Mouse (Mus musculus) thymus, postnatal 36 days (tissue): ENCODE measurements around the gene Slc16a4.
A peak's percentile ranks its signal among the peaks of the same experiment; 100 is the strongest.

Source experiments
- DNase-seq, 2 experiments: peaks; one replicate each; pipeline ENCODE4 v3.0.0; 2022; ENCODE audit warnings: mixed read lengths in 2 of 2

Slc16a4 gene

DNA sequence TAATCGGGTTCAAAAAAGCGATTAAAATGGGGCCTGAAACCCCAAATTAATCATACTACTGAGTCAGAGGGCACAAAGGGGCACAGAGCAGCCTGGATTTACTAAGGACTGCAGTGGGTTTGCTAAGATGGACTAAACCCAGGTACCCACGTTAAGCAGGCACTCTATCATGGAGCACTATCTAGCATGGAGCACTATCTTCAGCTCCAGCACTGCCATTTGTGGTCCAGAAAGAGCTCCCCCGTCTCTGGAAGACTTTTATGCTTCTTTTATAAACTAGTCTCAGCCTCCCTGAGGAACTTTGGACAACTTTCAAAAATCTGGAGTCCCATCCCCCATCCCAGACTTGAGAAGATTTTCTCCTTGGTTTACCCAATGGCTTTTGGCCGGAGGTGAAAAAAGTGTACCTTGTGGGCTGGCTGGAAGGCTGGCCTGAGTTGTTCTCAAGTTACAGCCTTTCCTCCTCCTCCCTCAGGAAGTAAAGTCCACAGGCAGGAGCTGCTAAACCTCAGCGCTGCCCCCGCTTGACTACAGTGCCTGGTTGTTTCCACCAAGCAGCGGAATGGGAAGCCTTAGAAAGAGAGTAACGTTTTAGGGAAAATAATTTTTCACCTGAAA is at the start of gene Slc16a4:
Gene Slc16a4 (plus strand): TSS at position 467 of the 618 bp plus-strand sequence.
- no peak for DNase-seq

DNA sequence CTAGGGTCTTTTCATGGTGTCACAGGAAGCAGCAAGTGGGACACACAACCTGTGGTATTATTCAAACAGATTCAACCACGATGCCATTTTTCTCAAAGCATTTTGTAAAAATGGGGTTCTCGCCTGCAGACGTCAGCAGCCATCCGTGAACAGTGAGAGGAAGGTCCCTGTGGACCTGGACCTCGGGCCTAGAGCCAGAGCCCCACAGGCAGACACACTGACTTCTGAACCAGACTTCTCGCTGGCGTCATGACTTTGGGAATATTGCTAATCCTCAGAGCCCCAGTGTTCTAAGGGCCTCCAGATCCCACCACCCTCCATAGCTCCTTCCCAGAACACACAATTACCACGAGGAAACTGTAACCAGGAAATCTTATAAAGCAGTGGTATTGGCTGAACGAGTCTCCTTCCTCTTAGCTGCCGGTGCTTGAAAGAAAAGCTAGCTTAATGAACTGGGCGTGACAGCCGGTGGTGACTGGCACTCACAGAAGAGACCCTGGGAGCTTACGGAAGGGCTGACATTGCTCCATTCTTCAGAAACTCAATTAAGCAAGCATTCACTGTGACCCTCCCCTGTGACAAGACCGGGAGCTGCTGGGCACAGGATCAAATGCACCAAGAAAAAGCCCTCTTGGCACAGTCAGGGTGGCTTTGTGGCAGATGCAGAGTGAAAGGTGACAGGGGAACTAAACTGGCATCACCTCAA is 49.5 kb upstream of the Slc16a4 start:
- no peak for DNase-seq

DNA sequence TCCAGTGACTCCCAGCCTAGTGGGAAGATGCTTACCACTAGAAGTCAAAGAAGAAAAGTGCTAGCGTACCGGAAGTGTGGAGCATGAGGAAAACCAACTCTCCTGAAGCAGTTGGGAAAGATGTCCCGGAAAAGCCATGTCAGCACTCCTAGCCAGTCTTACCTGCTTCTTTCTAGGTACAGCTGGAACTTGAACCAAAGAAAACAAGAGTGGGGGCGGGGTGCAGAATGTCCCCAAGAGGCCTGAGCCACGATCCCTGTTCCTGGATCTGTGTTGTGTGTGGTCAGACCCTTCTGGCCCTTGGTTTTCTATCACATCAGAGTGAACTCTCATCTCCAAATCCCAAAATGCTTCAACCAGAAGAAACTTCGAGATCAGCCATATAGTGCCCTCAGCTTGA is 44.2 kb upstream of the Slc16a4 start:
- no peak for DNase-seq

DNA sequence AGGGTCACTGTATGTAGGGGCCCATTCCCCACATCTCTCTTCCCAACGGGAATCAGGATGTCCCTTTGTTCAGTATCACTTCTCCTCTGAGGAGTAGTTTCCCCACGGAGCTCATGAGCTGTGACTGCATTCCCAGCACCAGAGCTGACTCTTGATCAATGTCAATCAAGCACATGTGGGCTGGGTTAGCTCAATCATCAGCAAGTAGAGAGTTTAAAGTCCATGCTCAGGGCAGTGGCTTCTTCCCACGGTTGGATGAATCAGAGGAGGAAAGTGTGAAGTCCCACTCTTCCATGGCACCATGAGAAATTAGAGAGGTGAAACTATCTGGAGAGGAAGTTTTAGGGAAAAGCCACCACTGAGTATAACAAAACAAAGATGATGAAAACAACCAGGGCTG is 42.0 kb upstream of the Slc16a4 start:
- no peak for DNase-seq

DNA sequence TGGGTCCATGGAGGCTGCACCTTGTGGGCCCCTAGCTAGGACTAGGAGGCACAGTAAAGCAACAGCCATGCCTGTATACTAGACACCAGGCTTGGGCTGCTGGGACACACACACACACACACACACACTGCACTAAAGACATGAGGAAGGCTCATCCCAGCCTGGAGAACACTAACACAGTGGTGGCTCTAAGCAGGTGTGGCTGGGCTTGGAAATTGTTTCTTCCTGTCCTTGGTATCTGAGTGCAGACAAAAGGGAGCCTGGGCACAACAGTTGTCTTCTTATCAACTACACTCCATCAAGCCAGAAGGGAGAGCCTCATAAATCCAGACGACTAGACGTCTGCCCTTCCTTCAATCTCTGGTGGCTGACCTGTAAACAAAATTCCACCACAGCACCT is 40.7 kb upstream of the Slc16a4 start:
- no peak for DNase-seq

DNA sequence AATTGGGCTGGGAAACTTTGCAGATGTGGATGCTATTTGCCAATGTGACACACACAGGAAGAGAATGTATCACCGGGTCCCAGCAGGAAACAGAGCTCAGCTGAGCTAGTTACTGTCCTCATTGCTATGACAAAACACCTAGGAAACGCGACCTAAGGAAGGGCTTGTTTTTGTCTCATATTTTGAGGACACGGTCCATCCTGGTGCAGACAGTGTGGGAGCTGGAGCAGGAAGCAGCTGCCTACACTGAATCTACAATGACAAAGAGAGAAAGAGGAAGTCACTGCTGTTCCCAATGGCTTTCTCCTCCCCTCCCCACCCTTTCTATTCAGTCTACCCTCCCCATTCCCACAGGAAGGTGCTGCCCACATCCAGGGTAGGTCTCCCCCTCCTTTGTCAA is 39.0 kb upstream of the Slc16a4 start:
- no peak for DNase-seq

DNA sequence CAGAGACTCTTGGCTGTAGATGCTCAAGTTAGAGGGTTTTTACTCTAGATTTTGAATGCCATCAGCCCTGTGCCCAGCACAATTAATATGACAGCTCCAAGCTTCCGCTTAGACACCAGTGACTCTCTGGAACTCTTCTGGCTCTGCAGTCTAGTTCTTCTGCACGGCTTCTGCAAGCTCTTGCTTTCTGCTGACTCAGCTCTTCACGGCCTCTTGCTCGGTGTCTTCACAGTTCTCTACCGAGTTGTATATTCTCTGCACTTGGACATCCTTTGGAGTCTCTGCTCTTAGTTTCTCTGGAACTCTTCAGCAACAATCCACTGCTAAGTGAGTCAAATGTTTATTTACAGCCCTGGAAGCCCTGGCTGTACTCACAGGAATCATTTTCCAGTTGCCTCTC is 37.1 kb upstream of the Slc16a4 start:
- DNase-seq: no peak

DNA sequence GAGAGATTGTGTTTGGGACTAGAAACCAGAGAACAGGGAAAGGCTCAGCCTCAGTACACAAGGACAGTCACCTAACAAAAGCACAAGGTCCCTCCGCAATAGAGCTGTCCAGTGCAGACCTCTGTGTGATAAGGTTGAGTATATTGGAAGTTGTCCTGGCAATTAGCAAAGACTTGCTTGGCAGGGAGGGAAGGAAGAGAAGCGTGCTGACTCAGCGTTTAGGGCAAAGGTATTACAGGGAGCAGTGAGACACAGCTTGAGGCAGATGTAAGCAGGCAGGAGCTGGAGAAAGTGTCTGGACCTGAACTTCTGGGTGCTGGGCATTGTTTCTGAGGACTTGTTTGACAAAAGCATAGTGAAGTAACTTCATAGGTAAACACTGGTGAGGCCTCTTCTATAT is 35.0 kb upstream of the Slc16a4 start:
- DNase-seq: no peak

DNA sequence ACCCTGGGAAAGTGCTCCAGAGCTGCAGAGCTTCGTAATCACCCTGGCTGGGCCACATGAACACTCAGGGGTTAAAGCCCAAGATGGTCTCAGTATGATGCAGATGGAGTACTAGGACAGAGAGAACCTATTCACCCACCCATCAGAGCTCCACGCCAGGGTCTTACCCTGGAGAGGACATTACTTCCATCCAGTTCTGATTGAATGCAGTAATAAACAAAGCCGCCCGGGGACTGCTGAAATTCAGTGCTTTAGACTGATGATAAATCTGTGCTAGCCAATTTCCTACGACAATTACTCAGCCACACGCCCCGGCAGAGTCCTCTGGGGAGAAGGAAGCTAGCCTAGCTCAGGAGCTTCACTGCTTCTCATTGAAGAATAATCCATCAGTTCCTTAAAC is 34.3 kb upstream of the Slc16a4 start:
- no peak for DNase-seq

DNA sequence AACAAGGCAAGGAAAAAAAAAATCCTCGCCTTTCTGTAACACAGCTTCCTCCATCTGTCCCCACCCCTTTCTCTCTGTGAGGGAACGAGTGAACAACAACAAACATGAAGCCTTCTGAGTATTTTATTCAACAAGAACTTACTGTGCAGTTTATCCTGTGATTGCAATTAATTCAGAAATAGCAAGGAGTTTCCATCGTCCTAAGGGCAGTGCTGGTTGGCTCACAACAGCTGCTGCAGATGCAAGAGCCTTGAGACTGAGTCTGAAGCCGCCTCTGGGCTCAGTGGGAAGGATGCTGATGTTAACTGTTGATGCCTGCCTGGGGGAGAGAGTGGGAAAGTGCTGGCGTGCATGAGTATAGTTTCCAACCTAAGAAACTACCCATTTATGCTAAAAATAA is 33.1 kb upstream of the Slc16a4 start:
- no peak for DNase-seq

DNA sequence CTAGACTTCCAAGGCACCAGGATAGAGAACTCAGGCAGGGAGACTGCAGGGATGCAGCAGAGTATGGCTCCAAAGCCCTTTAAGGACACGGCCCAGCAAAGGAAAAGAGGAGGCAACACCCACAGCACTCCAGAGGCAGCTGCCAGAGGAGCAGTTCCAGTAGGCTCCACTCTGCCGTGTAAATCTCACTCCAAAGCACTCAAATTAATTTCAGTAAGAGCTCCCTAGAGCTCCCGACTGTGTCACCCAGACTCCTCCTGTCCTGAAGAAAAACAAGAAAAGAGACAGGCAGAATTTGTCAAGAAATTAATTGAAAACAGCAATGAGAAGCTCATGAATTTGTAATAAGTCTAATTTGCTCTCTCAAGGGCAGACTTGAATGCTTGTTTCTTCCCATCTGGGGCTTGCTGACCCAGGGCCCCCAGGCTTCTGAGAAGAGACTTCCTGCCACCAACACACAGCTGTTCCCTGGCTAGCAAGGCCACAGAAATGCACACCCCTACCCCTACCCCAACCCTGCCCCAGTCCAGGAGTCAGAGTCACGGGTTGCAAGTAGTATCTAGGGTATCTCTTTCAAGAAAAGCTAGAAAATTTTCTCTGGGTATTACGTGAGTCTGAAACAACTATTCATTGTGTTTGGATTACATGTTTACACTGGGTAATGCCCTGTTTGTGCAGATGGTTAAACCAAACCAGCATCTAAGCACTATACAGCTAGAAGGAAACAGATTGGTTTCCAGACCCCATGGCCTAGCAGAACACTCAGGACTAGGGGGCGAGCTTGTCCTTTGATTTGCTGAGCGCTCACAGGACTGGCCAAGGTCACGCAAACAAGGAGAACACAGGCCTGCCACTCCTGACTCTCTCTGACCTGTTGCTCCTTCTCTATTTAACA is 29.8 kb upstream of the Slc16a4 start:
- DNase-seq: peak; percentile 12 to 30

DNA sequence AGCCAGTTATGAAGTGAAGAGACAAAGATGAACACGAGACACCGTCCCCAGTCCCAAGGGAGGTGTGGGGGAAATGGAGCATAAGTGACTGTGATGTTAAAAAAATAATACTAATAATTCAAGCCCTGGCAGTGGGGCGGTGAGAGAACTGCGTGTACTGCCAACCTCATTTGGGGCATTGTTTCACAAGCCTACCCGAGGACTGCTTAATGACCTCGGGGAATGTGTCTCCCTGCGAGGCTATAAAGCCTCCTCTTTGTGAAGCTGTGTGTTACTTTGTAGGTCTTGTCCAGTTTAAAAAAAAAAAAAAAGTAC is 29.2 kb upstream of the Slc16a4 start:
- DNase-seq: no peak

DNA sequence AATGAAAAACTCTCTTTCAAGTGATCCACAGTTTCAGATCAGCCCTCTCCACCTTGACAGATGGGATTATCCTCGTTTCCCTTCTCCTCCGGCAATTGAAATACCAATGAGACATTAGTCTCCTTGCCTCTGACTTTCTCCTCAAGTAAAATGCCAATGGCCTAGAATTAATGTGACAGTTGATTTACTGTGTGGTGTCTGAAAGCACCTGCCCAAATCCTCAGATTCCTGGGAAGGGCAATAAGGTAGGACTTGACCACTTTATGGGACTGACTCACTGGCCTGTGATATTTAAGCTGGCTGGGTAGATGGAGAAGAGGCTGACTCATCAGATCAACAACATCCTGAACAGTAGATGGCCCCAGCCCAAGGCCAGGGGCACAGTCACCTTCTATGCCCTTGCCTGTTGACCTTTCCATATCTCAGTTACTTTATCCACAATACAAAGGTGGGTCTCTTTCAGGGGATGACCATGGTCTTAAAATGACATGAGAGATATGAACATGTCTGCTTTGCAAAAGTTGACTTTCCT is 24.1 kb upstream of the Slc16a4 start:
- DNase-seq: no peak

DNA sequence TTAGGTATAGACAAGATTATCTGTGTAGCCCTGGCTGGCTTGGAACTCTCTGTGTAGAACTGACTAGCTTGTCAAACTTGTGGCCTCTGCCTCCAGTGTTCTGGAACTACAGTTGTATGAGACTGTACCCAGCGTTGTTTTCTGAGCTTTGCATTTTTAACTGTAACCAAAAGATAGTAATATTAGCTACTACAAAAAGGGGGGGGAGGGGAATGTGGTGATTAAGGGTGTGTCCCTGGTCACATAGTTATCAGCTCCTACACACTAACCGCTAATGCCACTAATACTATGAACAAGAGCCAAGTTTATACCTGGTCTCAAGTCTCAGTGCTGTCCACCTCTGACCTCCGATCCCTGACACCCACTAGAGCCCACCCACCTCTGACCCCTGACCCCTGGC is 18.6 kb upstream of the Slc16a4 start:
- DNase-seq: no peak

DNA sequence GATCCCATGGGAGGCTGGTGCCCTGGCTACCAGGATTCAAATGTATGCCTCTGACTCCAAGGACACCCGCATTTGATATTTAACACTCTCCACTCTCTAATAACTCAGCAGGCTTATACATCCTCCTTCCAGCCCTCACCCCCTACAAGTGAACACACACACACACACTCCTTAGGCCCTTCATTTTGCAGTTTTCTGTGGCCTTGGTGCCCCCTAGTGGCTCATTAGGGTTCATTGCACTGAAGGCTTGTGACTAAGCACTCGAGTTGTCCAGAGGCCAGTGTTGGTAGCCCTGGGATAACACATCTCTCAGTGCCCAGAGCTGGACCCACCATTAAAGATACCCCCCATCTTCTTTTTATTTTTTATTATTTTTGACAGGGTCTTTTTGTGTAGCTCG is 17.2 kb upstream of the Slc16a4 start:
- DNase-seq: peak; percentile 38 to 48

DNA sequence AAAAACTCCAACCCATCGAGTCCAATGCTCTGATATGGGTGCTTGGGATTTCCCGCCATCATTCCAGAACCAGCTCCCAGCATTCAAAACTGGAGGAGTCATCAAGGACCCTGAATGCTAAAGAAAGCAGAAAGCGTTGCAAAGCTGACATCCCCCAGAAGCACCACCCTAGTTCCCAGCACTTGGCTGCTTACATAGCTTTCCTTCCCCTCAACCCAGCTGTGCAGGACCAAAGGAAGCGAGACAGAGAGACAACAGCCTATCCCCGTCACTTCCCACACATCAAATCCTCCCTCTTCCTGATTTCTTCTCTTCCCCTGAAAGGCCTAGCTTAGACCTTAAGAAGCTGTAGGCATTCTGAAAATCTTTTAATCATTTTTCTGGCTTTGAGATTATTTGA is 15.7 kb upstream of the Slc16a4 start:
- no peak for DNase-seq

DNA sequence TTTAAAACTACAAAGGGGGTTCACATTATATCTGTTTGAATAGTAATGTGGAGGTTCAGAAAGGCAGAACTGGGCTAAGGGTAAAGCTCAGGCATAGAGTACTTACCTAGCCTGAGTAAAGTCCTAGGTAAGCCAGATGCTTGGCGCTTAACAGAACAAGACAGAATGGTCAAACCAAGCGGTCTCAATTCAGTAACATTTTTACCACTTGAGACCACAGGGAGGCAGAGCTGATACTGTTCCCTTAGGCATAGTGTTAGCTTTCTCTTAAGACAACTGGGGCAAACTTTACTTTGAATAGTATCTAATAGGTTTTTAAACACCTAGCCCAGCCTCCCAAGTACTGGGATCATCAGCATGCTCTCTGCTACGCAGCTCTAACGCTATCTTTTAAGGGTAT is 15.0 kb upstream of the Slc16a4 start:
- DNase-seq: no peak

DNA sequence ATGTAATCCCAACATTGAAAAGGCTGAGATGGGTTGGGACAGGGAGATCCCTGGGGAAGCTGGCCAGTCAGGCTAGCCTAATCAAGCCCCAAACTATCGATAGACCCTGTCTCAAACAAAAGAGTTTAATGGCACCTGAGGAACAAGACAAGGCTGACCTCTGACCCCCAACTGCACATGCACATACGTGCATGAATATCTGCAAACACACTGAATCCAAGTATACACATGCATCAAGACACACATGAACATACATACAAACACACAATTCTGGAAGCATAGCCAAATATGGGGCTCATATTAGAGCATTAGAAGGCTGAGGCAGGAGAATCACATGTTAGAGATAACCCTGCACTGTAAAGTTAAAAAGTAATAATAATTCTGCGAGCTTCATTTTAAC is 14.4 kb upstream of the Slc16a4 start:
- DNase-seq: no peak

DNA sequence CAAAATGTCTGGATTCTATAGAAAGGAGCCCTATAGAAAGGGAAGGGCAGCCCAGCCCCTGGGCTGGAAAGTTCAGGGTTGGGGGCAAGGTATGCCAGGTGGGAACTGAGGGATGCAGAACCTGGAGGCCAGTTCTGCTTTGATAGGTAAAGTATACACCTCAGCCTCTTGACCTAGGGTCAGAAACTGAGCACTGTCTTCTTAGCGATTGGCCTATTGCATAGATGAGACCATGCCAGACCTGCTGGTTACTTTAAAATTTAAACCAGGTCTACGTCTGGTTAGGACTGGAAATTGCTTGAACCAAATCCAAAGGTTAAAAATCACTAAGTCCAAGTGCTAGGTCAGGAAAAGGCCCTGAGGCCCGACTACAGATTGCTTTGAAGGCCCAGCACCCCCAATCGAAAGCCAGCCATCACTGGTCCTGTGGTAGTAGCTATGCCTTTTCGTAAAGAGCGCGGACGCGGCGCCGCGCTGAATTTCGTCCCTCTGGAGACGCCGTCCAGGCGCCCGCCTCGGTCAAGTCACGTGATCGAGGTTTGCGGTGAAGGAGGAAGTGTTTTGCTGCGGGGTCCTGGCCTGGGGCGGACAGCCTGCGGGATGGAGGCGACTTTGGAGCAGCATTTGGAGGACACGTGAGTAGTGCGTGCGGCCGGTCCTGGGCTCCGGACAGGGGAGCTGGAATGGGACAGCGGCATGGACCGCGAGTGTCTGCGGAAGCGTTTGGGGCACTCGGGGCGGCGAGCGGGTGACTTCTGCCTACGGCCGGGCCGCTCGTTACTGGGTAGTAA is 12.4 kb upstream of the Slc16a4 start, which contains the start of gene Lamtor5:
Gene Lamtor5 (plus strand): TSS at position 380 of the 791 bp plus-strand sequence.
- peak; percentile 88 to 89 for DNase-seq

DNA sequence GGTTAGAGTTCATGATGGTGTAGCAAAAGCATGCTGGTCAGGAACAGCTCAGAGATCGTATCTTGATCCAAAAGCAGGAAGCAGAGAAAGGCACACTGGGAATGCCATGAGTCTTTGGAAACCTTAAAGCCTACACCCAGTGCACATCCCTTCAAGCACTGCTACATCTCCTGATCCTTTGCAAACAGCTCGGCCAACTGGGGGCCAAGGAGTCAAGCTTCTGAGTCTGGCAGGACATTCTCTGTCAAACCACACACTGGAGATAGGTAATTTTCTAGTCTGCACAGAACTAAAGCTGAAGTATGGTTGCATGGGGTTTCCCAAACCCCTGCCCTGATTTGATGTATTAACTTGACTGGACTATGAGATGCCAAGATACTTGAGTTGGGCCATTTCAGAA is 4.9 kb upstream of the Slc16a4 start:
- DNase-seq: no peak

DNA sequence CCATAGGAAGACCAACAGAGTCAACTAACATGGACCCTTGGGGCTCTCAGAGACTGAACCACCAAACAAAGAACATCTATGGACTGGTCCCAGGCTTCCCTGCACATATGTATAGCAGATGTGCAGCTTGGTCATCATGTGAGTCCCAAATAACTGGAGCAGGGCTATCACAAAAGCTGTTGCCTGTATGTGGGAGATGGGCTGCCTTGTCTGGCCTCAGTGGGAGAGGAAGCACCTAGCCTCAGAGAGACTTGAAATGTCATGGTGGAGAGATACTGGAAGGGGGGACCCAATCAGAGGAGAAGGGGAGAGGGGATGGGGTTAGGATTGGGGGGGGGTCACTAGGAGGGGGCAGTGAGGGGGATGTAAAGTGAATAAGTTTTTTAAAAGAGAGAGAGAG is 3.7 kb upstream of the Slc16a4 start:
- no peak for DNase-seq

DNA sequence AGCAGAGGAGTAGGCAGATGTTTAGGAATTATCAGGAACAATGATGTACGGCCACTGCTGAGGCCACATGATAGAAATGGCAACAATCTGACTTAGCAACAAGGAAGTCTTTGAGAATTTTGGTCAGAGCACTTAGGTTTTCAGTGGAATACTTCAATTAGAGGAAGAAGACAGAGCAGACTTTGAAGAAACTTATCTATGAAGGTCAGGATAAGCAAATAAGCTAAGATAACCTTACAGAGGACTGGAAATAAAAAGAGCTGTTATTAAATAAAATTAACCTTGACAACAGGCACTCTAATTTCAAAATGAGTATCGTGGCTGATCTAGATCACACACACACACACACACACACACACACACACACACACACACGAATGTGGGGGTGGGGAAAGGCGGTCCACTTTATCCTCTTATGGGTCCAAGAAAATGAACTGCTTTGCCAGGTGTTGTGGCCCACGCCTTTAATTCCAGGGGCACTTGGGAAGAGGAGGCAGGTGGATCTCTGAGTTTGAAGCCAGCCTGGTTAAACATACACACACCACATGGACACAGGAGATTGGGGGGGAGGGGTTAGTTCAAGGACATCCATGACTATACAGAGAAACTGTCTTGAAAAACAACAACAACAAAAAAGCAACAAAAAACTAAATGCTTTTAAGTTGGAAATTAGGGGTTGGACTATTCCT is 4.8 kb downstream of the Slc16a4 start:
- no peak for DNase-seq
